ENCODE assay signal across 10 mouse cellular contexts in the genomic region with DNA sequence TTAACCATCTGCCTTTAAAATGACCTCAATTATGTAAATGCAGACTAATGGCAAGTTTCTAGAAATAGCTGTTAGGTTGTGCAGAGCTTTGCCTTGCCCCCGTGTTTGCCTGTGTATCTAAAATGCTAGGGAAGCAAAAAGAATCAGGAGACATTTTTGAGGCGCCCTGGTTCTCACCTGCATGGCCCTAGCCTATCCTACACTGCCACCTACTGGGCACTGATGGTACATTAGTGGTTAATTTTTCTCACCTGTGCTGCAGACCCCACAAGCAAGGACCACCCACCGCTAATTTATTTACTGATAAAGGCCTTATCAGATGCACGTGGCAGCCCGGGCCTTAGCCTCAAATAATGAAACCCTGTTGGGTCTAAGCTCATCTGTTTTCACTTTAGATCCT. TPM values are rescaled to one million over a fixed set of nuclear protein-coding genes. Genes with fewer than 3 reads are reported as not detected.
DNase-seq lines count a peak whose midpoint lies in the region; ATAC-seq and TF ChIP-seq lines count a peak whose summit lies in the region.
"Had no signal": no experiment of that assay in that cellular context is flagged by ENCODE, and none has a peak within 500 bp of the region (broad histone marks: within the 10 kb centered on the region; RNA-seq: fewer than 3 reads in every experiment).

No protein-coding gene starts in this region.

- peak; percentile 92 for TF ChIP-seq CTCF in gastrocnemius, adult 2 months (IDR thresholded peaks at IDR 0.05)

- peak; percentile 43 for DNase-seq in gastrocnemius, adult 2 months
- DNase-seq in gastrocnemius, postnatal 25 days = no peak
- DNase-seq in brain, adult 2 months (ENCODE audit: low read depth, low spot score) = peak; percentile 67
- peak; percentile 9 to 42 for DNase-seq in frontal cortex, postnatal 14 days (ENCODE audit: low spot score in 2 of 2)
- peak; percentile 63 to 75 for DNase-seq in layer of hippocampus, postnatal 10 days (ENCODE audit: low spot score in 2 of 2)
- DNase-seq in telencephalon, adult 2 months (ENCODE audit: low read depth, low spot score) = peak; percentile 24

- no peak overlapping the region for H3K27ac ChIP-seq in gastrocnemius, adult 2 months
- H3K27ac ChIP-seq: embryonic facial prominence, embryonic 12.5 days; macrophage had no signal

- intact Hi-C loops in gastrocnemius, adult 2 months (cut with DNase I) = loop anchor here (1.0 to 5.0 kb wide), 2 partner anchors 90 to 1089 kb away; no protein-coding TSS in a partner anchor

- ATAC-seq in CD4-positive, CD25-positive, alpha-beta regulatory T cell, adult 4 months = peak; percentile 57
- peak; percentile 63 for ATAC-seq in megakaryocyte-erythroid progenitor cell, adult 5-6 weeks (replicated peaks; ENCODE audit: low FRiP score, low TSS enrichment, poor library complexity, severe bottlenecking)

- H3K4me3 ChIP-seq in gastrocnemius, adult 2 months = no peak overlapping the region
- H3K4me3 ChIP-seq: embryonic facial prominence, embryonic 12.5 days had no signal

RNA-seq across cellular contexts. Expression of gene Olfr1410, which starts 5.4 kb away (rescaled TPM):
- total RNA-seq in gastrocnemius, adult 2 months (2021) = not detected
- not detected for total RNA-seq in gastrocnemius, postnatal 25 days (2021)
- not detected for polyA plus RNA-seq in CD4-positive, CD25-positive, alpha-beta regulatory T cell, adult 4 months (2017; shearing (Covaris generic))
- not detected for total RNA-seq in layer of hippocampus, postnatal 10 days (2021)
- total RNA-seq in megakaryocyte-erythroid progenitor cell, adult 5-6 weeks (2014; fragmentation: Nextera tagmentation) = not detected in 2 replicates
- total RNA-seq in megakaryocyte-erythroid progenitor cell, adult 5-6 weeks (2017) = not detected in 2 replicates
- polyA plus RNA-seq: embryonic facial prominence, embryonic 12.5 days; macrophage had no signal

RNA-seq across cellular contexts. Expression of gene Olfr12, which starts 6.6 kb away (rescaled TPM):
- total RNA-seq in gastrocnemius, adult 2 months (2021) = not detected
- total RNA-seq in gastrocnemius, postnatal 25 days (2021) = not detected
- not detected for polyA plus RNA-seq in CD4-positive, CD25-positive, alpha-beta regulatory T cell, adult 4 months (2017; shearing (Covaris generic))
- total RNA-seq in layer of hippocampus, postnatal 10 days (2021) = not detected
- not detected in 2 replicates for total RNA-seq in megakaryocyte-erythroid progenitor cell, adult 5-6 weeks (2014; fragmentation: Nextera tagmentation)
- total RNA-seq in megakaryocyte-erythroid progenitor cell, adult 5-6 weeks (2017) = not detected in 2 replicates
- polyA plus RNA-seq: embryonic facial prominence, embryonic 12.5 days; macrophage had no signal

RNA-seq across cellular contexts. Expression of gene Olfr1411, which starts 16.8 kb away (rescaled TPM):
- not detected for total RNA-seq in gastrocnemius, adult 2 months (2021)
- total RNA-seq in gastrocnemius, postnatal 25 days (2021) = not detected
- polyA plus RNA-seq in CD4-positive, CD25-positive, alpha-beta regulatory T cell, adult 4 months (2017; shearing (Covaris generic)) = not detected
- total RNA-seq in layer of hippocampus, postnatal 10 days (2021) = not detected
- not detected in 2 replicates for total RNA-seq in megakaryocyte-erythroid progenitor cell, adult 5-6 weeks (2014; fragmentation: Nextera tagmentation)
- not detected in 2 replicates for total RNA-seq in megakaryocyte-erythroid progenitor cell, adult 5-6 weeks (2017)
- polyA plus RNA-seq: embryonic facial prominence, embryonic 12.5 days; macrophage had no signal

RNA-seq across cellular contexts. Expression of gene Olfr1412, which starts 25.4 kb away (rescaled TPM):
- total RNA-seq in gastrocnemius, adult 2 months (2021) = not detected
- total RNA-seq in gastrocnemius, postnatal 25 days (2021) = not detected
- polyA plus RNA-seq in CD4-positive, CD25-positive, alpha-beta regulatory T cell, adult 4 months (2017; shearing (Covaris generic)) = not detected
- not detected for total RNA-seq in layer of hippocampus, postnatal 10 days (2021)
- not detected in 2 replicates for total RNA-seq in megakaryocyte-erythroid progenitor cell, adult 5-6 weeks (2014; fragmentation: Nextera tagmentation)
- total RNA-seq in megakaryocyte-erythroid progenitor cell, adult 5-6 weeks (2017) = not detected in 2 replicates
- polyA plus RNA-seq: embryonic facial prominence, embryonic 12.5 days; macrophage had no signal

RNA-seq across cellular contexts. Expression of gene Cops9, which starts 30.8 kb away (rescaled TPM):
- 100 to 1,000 TPM; 171 to 192 TPM for total RNA-seq in gastrocnemius, adult 2 months (2021)
- total RNA-seq in gastrocnemius, postnatal 25 days (2021) = 100 to 1,000 TPM; 187 to 194 TPM
- polyA plus RNA-seq in CD4-positive, CD25-positive, alpha-beta regulatory T cell, adult 4 months (2017; shearing (Covaris generic)) = 100 to 1,000 TPM; 161 to 251 TPM
- total RNA-seq in layer of hippocampus, postnatal 10 days (2021) = 100 to 1,000 TPM; 282 to 343 TPM
- 193 and 214 TPM in 2 replicates for total RNA-seq in megakaryocyte-erythroid progenitor cell, adult 5-6 weeks (2014; fragmentation: Nextera tagmentation)
- 142 TPM in 2 replicates for total RNA-seq in megakaryocyte-erythroid progenitor cell, adult 5-6 weeks (2017)
